Mouse (Mus musculus): ENCODE results near the gene Ttc9.

Gene Ttc9

GRCm38 (mm10) chr12:81630915-81631660 is at the start of gene Ttc9:
TSS of gene Ttc9 (plus strand) at chr12:81631249.
- in situ Hi-C loops (cut with MboI; ENCODE audit: low sequenced_read_pairs): no loop called here

DNA sequence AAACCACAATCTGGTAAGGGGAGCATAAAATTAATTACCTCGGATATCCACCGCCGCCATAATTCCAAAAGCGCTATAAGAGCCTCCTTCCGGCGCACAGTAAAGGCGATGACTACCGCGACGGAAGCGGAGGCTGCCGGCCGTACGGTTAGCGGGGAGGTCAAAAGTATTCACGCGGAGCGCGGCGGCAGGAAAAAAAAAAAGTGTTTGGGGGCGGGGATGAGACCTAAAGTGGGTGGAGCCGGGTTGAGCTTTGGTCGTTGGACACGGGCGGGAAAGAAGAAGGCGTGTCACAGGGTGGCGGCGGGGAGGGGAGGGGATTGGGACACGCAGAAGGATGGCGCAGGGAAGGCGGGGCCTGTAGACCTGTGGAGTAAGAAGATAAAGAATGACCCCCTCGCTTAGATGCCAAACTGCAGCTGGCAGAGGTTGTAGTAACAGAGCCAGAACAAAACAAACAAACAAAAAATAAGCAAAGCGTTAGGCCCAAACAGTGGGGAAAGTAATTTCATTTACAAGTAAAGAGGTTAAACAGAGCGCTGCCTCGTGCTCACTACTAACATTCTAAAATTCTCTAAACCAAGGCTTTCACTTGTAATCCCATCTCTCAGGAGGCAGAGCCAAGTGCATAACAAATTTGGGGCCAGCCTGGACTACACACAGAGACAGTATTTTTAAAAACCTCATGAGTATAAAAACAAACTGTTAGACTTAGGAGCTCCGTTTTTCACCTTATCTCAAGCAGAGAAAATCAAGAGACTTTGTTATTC is 36.0 kb upstream of the Ttc9 start, which contains the start of gene Med6:
TSS of gene Med6 (minus strand) at position 107 of the 770 bp plus-strand sequence.
- in situ Hi-C loops (cut with MboI; ENCODE audit: low sequenced_read_pairs): no loop called here

GRCm38 (mm10) chr12:81596547-81597262 is 34.3 kb upstream of the Ttc9 start:
- in situ Hi-C loops (cut with MboI; ENCODE audit: low sequenced_read_pairs): no loop called here

DNA sequence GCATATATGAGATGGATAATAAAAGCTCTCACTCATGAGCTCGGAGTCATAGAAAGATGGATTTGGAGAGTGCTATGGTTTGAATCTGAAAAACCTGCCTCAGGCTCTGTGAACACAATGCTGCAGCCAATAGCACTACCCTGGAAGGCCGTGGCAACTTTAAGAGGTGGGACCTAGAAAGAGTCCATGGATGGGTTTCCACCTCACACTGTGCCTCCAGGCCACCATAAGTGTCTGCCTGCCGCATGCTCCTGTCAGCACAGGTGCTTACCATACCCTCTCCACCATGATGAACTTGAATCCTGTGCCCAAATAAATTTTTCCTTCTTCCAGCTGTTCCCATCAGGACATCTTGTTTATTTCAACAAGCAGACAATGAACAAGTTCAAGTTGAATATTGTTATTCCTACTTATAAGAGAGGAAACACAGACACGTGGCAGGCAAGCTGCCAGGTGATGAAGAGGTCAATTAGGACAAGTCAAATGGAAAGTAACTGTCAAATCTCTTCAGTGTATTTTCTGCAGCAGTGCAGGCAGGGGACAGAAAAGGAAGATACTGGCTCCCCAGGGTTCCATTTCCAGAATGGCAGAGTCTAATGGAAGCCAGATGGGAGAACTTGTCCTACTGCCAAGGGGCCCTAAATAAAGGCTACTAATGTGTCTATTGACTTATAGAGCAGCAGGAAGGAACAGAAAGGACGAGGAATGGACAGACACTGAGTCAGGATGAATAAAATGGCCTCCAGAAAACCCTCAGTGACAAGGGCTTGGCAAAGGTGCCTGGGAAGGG is 25.9 kb upstream of the Ttc9 start:
- in situ Hi-C loops (cut with MboI; ENCODE audit: low sequenced_read_pairs): loop anchor here (25.0 kb wide), 1 partner anchor 307 kb away; no protein-coding TSS in a partner anchor

GRCm38 (mm10) chr12:81609445-81609844 is 21.6 kb upstream of the Ttc9 start:
- in situ Hi-C loops (cut with MboI; ENCODE audit: low sequenced_read_pairs): loop anchor here (25.0 kb wide), 1 partner anchor 303 kb away; no protein-coding TSS in a partner anchor

DNA sequence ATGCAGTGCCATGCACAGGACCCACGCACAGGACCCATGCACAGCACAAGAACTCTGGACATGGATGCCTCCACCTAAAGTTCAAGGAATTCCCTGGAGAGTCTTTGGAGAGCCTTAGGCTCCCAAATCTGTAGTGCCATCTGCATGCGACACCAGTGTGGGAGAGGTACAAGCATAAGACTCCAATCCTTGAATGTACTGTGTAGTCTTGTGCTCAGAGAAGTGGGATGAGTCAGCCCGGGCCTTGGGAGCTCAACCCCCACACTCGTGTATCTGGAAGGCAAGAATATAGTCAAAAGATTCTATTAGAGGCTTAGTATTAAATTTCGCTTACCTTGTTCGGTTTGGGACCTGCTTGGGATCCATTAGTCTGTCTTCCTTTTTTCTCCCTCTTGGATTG is 15.2 kb upstream of the Ttc9 start:
- in situ Hi-C loops (cut with MboI; ENCODE audit: low sequenced_read_pairs): loop anchor here (5.0 to 25.0 kb wide), 2 partner anchors 171 to 296 kb away; no protein-coding TSS in a partner anchor

GRCm38 (mm10) chr12:81616980-81617379 is 14.1 kb upstream of the Ttc9 start:
- in situ Hi-C loops (cut with MboI; ENCODE audit: low sequenced_read_pairs): loop anchor here (5.0 to 25.0 kb wide), 2 partner anchors 170 to 295 kb away; no protein-coding TSS in a partner anchor

DNA sequence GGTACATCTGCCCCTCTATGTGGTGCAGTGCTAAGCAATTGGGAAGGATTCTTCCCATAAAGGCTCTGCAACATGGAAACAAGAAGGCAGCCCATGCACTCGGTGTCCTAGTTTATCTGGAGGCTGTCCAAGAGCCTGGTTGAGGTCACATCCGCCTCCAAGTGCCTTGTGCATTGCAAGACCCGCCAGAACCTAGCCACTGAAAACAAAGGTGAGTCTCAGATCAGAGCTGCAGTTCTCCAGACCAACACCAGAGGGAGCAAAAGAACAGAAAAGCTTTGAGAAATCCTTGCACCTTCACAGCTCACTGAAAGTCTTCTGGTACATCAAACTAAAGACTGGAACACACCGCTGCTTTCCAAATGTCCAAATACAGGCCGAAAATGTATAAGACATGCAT is 11.7 kb upstream of the Ttc9 start:
- in situ Hi-C loops (cut with MboI; ENCODE audit: low sequenced_read_pairs): loop anchor here (5.0 to 25.0 kb wide), 2 partner anchors 168 to 293 kb away; no protein-coding TSS in a partner anchor

- in situ Hi-C loops (cut with MboI; ENCODE audit: low sequenced_read_pairs): loop anchor here (25.0 kb wide), 1 partner anchor 289 kb away; no protein-coding TSS in a partner anchor
Measured at GRCm38 (mm10) chr12:81623377-81623776, 7.7 kb upstream of the Ttc9 start.

DNA sequence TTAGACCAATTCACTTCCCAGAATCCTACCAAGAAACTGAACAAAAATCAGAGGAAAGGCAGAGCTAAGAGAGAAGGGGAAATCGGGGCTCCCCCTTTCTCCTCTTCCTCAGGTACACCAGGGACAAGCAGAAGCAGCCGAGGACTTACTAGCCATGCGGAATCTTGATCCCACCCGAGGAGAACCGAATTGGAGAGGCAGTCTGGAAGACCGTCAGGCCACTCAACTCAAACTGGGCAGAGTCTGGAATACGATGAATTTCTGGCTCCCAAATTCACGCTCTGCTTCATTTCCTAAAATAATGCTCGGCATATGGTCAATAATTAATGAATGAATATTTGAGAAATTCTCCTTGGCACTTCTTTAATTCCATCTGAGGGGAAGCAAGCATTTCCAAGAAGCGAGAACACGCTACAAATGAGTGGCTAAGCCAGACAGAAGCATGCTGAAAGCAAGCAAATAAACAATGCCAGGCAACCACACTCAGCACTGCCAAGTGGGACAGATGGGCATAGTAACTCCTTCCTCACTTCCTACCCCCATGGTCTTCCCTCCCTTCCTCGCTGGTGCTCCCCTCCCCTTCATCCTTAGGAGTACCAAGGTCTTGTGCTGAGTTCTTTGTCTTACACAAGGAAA is 4.7 kb upstream of the Ttc9 start:
- in situ Hi-C loops (cut with MboI; ENCODE audit: low sequenced_read_pairs): no loop called here

- in situ Hi-C loops (cut with MboI; ENCODE audit: low sequenced_read_pairs): no loop called here
Measured at GRCm38 (mm10) chr12:81627426-81627825, 3.6 kb upstream of the Ttc9 start.

DNA sequence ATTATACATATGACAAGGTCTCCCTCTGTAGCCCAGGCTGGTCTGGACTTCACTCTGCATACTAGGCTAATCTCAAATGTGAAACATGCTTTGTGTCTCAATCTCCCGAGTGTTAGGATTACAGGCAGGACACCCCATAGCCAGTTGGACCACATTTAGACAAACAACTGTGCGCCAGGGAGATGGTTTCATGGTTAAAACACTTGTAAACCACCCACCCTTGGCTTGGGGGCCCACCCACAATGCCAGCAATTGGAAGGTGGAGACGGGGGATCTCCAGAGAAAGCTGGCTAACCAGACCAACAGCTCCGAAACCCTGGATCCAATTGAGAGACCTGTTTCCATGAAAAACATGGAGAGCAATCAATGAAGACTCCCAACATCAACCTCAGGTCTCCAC is 3.0 kb upstream of the Ttc9 start:
- in situ Hi-C loops (cut with MboI; ENCODE audit: low sequenced_read_pairs): no loop called here

DNA sequence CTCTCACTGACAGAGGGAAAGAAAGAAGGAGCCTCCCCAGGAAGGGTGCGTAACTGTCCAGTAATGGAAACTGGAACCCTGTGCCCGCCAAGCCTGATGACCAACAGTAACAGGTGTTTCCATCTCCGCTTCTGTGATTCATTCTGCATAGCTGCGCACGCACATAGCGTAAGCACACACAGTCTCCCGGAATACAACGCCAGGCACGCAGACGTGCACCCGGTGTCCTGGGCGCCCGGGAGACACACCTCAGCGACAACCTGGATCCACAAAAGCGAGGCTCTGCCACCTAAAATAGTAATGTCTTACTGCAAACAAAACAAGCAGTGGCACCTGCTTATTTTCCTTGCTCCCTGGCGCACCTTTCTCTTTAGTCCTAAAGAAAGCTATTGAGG is 532 bp upstream of the Ttc9 start:
- in situ Hi-C loops (cut with MboI; ENCODE audit: low sequenced_read_pairs): no loop called here

DNA sequence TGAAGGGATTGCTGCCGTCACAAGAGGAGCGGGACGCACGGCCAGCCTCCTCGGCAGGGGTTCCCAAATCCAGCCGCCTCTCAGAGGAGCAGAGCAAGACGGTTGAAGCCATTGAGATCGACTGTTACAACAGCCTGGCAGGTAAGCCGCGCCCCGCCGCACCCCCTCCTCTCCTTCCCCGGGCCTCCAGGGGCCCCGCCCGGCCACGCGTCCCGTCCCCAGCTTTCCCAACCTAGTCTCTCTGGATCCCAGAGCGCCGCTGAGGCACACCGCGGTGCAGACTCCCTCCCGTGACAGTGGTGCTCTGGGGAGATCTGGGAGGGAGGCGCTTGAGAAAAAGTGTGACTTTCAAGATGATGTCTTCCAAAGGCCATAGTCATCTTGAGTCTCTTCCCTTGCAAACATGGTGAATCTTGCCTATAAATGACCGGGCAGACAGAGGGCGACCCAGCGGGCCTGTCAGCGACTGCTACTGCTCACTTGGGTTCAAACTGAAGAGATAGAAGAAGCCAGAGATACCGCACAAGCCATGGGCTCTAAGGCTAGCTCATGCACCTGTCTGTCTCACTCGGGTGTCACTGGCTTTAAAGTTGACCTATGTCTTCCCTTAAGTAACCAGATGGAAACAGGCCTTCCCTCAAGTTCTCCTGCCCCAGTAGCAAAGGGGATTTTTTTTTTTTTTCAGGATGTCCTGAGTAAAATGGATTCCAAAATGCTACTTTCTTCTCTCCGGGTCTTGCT is 782 bp downstream of the Ttc9 start:
- in situ Hi-C loops (cut with MboI; ENCODE audit: low sequenced_read_pairs): no loop called here

DNA sequence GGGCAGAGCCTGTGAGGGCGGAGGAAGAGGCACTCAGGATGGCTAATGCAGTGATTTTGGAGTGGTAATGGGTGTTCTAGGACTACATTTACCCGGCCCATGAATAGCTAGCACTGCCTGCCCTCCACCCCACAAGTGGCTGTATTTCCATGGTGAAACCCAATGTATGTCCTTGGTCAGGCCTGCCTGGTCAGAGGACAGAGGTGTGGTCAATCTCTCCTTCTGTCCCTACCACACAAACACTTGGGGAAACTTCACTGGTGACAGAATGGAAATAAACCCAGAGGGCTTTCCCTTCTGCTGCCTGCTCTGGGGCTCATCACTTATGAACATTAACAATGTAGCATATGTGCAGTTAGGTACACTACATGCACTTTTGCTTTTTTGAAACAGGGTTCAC is 2.2 kb downstream of the Ttc9 start:
- in situ Hi-C loops (cut with MboI; ENCODE audit: low sequenced_read_pairs): no loop called here

GRCm38 (mm10) chr12:81640656-81641055 is 9.6 kb downstream of the Ttc9 start:
- in situ Hi-C loops (cut with MboI; ENCODE audit: low sequenced_read_pairs): no loop called here

DNA sequence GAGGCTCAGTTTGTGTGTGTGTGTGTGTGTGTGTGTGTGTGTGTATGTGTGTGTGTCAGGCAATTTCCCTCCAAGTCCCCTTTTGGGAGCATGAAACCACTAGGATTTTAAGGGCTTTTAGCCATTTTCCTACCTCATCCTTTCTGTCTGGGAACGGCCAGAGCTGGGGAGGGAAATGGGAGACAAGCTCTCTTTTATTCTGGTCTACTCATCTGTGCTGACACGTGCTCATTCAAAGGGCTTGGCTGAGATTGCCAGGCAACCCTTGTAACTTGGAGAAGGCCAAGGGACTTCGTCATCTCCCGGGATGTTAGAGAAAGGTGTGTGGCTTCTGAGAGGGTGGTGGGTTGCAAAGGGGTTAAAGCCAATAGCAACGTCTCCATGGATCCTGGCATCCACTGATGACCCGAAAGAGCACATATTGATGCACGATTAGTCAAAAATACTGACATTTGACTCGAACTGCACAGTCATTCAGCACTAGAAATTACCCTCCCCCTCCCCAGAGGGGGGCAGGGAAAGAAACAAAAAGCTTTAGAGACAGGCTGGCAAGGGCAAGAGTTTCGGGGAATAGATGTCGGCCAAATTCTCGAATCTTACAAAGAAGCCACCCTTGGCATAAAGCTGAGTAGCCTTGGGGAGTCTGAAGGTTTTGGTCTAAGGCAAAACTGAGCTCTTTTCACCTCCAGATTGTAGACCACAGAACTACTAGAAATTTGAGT is 11.5 kb downstream of the Ttc9 start:
- in situ Hi-C loops (cut with MboI; ENCODE audit: low sequenced_read_pairs): no loop called here

GRCm38 (mm10) chr12:81646811-81647210 is 15.8 kb downstream of the Ttc9 start:
- in situ Hi-C loops (cut with MboI; ENCODE audit: low sequenced_read_pairs): no loop called here
